Mouse (Mus musculus): Measurements from ENCODE around the gene Nfic.

Nfic gene

GRCm38 (mm10) chr10:81425236-81425850 lies 30.1 kb downstream of the Nfic start:
- in situ Hi-C loops (cut with MboI; ENCODE audit: low pct_unique_long_range_greater_than_20kb in 1 of 2, low sequenced_read_pairs in 2 of 2, unreplicated experiment in 1 of 2) = no loop called here

GRCm38 (mm10) chr10:81424246-81425051 lies 31.0 kb downstream of the Nfic start:
- in situ Hi-C loops (cut with MboI; ENCODE audit: low pct_unique_long_range_greater_than_20kb in 1 of 2, low sequenced_read_pairs in 2 of 2, unreplicated experiment in 1 of 2) = no loop called here

- in situ Hi-C loops (cut with MboI; ENCODE audit: low pct_unique_long_range_greater_than_20kb in 1 of 2, low sequenced_read_pairs in 2 of 2, unreplicated experiment in 1 of 2) = no loop called here
Measured at GRCm38 (mm10) chr10:81423476-81424245, 31.8 kb downstream of the Nfic start.

- in situ Hi-C loops (cut with MboI; ENCODE audit: low pct_unique_long_range_greater_than_20kb in 1 of 2, low sequenced_read_pairs in 2 of 2, unreplicated experiment in 1 of 2) = no loop called here
Measured at GRCm38 (mm10) chr10:81422661-81423217, 32.7 kb downstream of the Nfic start.

- in situ Hi-C loops (cut with MboI; ENCODE audit: low pct_unique_long_range_greater_than_20kb in 1 of 2, low sequenced_read_pairs in 2 of 2, unreplicated experiment in 1 of 2) = no loop called here
Measured at GRCm38 (mm10) chr10:81422191-81422590, 33.2 kb downstream of the Nfic start.

- in situ Hi-C loops (cut with MboI; ENCODE audit: low pct_unique_long_range_greater_than_20kb in 1 of 2, low sequenced_read_pairs in 2 of 2, unreplicated experiment in 1 of 2) = no loop called here
Measured at GRCm38 (mm10) chr10:81421797-81422100, 33.7 kb downstream of the Nfic start.

- in situ Hi-C loops (cut with MboI; ENCODE audit: low pct_unique_long_range_greater_than_20kb in 1 of 2, low sequenced_read_pairs in 2 of 2, unreplicated experiment in 1 of 2) = no loop called here
Measured at GRCm38 (mm10) chr10:81421041-81421796, 34.2 kb downstream of the Nfic start.

- in situ Hi-C loops (cut with MboI; ENCODE audit: low pct_unique_long_range_greater_than_20kb in 1 of 2, low sequenced_read_pairs in 2 of 2, unreplicated experiment in 1 of 2) = no loop called here
Measured at GRCm38 (mm10) chr10:81420191-81420767, 35.2 kb downstream of the Nfic start.

GRCm38 (mm10) chr10:81419111-81419928 lies 36.1 kb downstream of the Nfic start:
- in situ Hi-C loops (cut with MboI; ENCODE audit: low pct_unique_long_range_greater_than_20kb in 1 of 2, low sequenced_read_pairs in 2 of 2, unreplicated experiment in 1 of 2) = no loop called here

- in situ Hi-C loops (cut with MboI; ENCODE audit: low pct_unique_long_range_greater_than_20kb in 1 of 2, low sequenced_read_pairs in 2 of 2, unreplicated experiment in 1 of 2) = no loop called here
Measured at GRCm38 (mm10) chr10:81418216-81419070, 37.0 kb downstream of the Nfic start.

- in situ Hi-C loops (cut with MboI; ENCODE audit: low pct_unique_long_range_greater_than_20kb in 1 of 2, low sequenced_read_pairs in 2 of 2, unreplicated experiment in 1 of 2) = no loop called here
Measured at GRCm38 (mm10) chr10:81417227-81418215, 37.9 kb downstream of the Nfic start.

- in situ Hi-C loops (cut with MboI; ENCODE audit: low pct_unique_long_range_greater_than_20kb in 1 of 2, low sequenced_read_pairs in 2 of 2, unreplicated experiment in 1 of 2) = no loop called here
Measured at GRCm38 (mm10) chr10:81416581-81417226, 38.7 kb downstream of the Nfic start.

- in situ Hi-C loops (cut with MboI; ENCODE audit: low pct_unique_long_range_greater_than_20kb in 1 of 2, low sequenced_read_pairs in 2 of 2, unreplicated experiment in 1 of 2) = no loop called here
Measured at GRCm38 (mm10) chr10:81415549-81416310, 39.7 kb downstream of the Nfic start.

- in situ Hi-C loops (cut with MboI; ENCODE audit: low pct_unique_long_range_greater_than_20kb in 1 of 2, low sequenced_read_pairs in 2 of 2, unreplicated experiment in 1 of 2) = no loop called here
Measured at GRCm38 (mm10) chr10:81415146-81415545, 40.3 kb downstream of the Nfic start.
